Mouse (Mus musculus): ENCODE measurements at regions not wholly inside any gene's neighbourhood (a gene's known extent, or its start where the extent isn't known, plus 50 kb on each side); places are given as distances from the start of the nearest gene placed in this dataset.

GRCm38 (mm10) chr5:43357100-43357680 is 124.2 kb downstream of the Cpeb2 start (continued):
- TF ChIP-seq RAD21 (IDR thresholded peaks at IDR 0.05; ENCODE audit: low read depth, low read length) (peak; percentile 69), TAL1 (IDR thresholded peaks at IDR 0.05; ENCODE audit: low read length) (peak; percentile 47), ETS1 (IDR thresholded peaks at IDR 0.05; ENCODE audit: low read depth, low read length) (peak; percentile 88), POLR2AphosphoS2 (IDR thresholded peaks at IDR 0.05; ENCODE audit: low read length) (no peak), SIN3A (IDR thresholded peaks at IDR 0.05; ENCODE audit: low read length) (peak; percentile 82), MYC (IDR thresholded peaks at IDR 0.05; ENCODE audit: low read depth, low read length) (no peak)

DNA sequence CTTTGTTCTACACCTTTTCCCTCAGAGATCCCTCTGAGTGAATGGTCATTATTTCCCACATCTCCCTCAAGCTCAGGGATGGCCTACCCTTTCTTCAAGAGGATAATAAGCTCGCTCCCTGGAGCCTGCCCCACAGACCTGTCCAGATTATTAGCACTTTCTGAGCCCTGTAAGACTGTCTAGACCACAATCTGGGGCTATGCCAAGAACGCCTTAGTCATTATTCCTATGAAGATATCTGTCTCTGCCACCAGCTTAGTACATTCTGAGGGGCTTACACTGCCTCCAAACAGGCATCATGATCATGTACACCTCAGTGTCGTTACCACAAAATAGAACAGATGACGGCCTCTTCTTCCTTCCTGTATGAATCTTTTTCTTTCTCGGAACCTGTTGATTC is 124.9 kb downstream of the Cpeb2 start:
- Histone ChIP-seq H3K4me1 (ENCODE audit: control insufficient read depth in 1 of 2, insufficient read depth in 2 of 2, low read length in 2 of 2) (peaks cover 30 to 40% of the 10 kb centered on the region in 2 experiments), H3K79me2 (ENCODE audit: control insufficient read depth, insufficient read depth, low read length, poor library complexity) (no peaks in the 10 kb centered on the region), H3K27ac (ENCODE audit: control insufficient read depth, low read depth, low read length) (no peak overlapping the region), H3K9ac (ENCODE audit: control insufficient read depth, low read depth, low read length, poor library complexity, severe bottlenecking) (no peak overlapping the region), H3K4me3 (ENCODE audit: control insufficient read depth in 1 of 2, insufficient read depth in 1 of 2, low read depth in 2 of 2, low read length in 2 of 2) (no peak overlapping the region), H3K9me3 (replicated peaks; ENCODE audit: insufficient read depth, low read length) (no peaks in the 10 kb centered on the region), H3K36me3 (ENCODE audit: control insufficient read depth in 1 of 2, insufficient read depth in 2 of 2, low read length in 2 of 2) (peaks cover 0 to 38% of the 10 kb centered on the region in 2 experiments; a peak in 2 of 4 replicates), H3K27me3 (ENCODE audit: control insufficient read depth in 1 of 2, insufficient read depth in 2 of 2, low read length in 2 of 2) (no peaks in the 10 kb centered on the region)
- TF ChIP-seq POLR2AphosphoS2 (IDR thresholded peaks at IDR 0.05; ENCODE audit: low read length) (no peak), RCOR1 (IDR thresholded peaks at IDR 0.05; ENCODE audit: low read depth, low read length) (no peak), ZKSCAN1 (IDR thresholded peaks at IDR 0.05; ENCODE audit: low read depth, low read length) (no peak), TBP (IDR thresholded peaks at IDR 0.05; ENCODE audit: low read depth, low read length) (peak; percentile 52), TAL1 (IDR thresholded peaks at IDR 0.05; ENCODE audit: low read length) (peak; percentile 24; the same call in 1 of the 2 replicates), HCFC1 (IDR thresholded peaks at IDR 0.05; ENCODE audit: low read depth, low read length) (no peak), MYC (IDR thresholded peaks at IDR 0.05; ENCODE audit: low read depth, low read length) (no peak), MAX (IDR thresholded peaks at IDR 0.05; ENCODE audit: low read length) (no peak), USF2 (IDR thresholded peaks at IDR 0.05; ENCODE audit: borderline replicate concordance in 1 of 2, insufficient read depth in 1 of 2, low read depth in 1 of 2, low read length in 2 of 2) (no peak), SIN3A (IDR thresholded peaks at IDR 0.05; ENCODE audit: low read length) (no peak), POLR2A (IDR thresholded peaks at IDR 0.05; ENCODE audit: control insufficient read depth in 1 of 2, insufficient read depth in 1 of 2, low read depth in 1 of 2, low read length in 2 of 2, poor library complexity in 1 of 2) (no peak), UBTF (IDR thresholded peaks at IDR 0.05; ENCODE audit: borderline replicate concordance, insufficient read depth, low read depth, low read length) (no peak), MXI1 (IDR thresholded peaks at IDR 0.05; ENCODE audit: low read depth, low read length) (no peak), CHD2 (IDR thresholded peaks at IDR 0.05; ENCODE audit: low read length) (no peak), MYB (IDR thresholded peaks at IDR 0.05; ENCODE audit: low read depth, low read length) (no peak), TCF12 (IDR thresholded peaks at IDR 0.05; ENCODE audit: low read depth, low read length) (no peak), E2F4 (IDR thresholded peaks at IDR 0.05; ENCODE audit: borderline replicate concordance, low read depth, low read length) (no peak), MAFK (IDR thresholded peaks at IDR 0.05; ENCODE audit: borderline replicate concordance, low read depth, low read length) (no peak), BHLHE40 (IDR thresholded peaks at IDR 0.05; ENCODE audit: borderline replicate concordance, low read depth, low read length) (no peak), EP300 (IDR thresholded peaks at IDR 0.05; ENCODE audit: low read depth in 1 of 2, low read length in 2 of 2) (peak in 1 of 2 experiments; percentile 42; a peak in 1 of 4 replicates), MAZ (IDR thresholded peaks at IDR 0.05; ENCODE audit: low read depth, low read length) (no peak), GABPA (IDR thresholded peaks at IDR 0.05; ENCODE audit: low read depth, low read length) (no peak), NELFE (IDR thresholded peaks at IDR 0.05; ENCODE audit: low read depth, low read length) (no peak), ZC3H11A (IDR thresholded peaks at IDR 0.05; ENCODE audit: low read depth, low read length) (no peak), GATA1 (IDR thresholded peaks at IDR 0.05; ENCODE audit: low read depth, low read length) (peak; percentile 41; the same call in 1 of the 2 replicates), JUND (IDR thresholded peaks at IDR 0.05; ENCODE audit: low read depth, low read length) (no peak), SMC3 (IDR thresholded peaks at IDR 0.05; ENCODE audit: low read depth, low read length) (peak; percentile 11; the same call in 1 of the 2 replicates), CTCF (IDR thresholded peaks at IDR 0.05 in 2 of 3, conservative IDR thresholded peaks at IDR 0.05 in 1 of 3; ENCODE audit: control insufficient read depth in 1 of 3, insufficient read depth in 1 of 3, low read depth in 2 of 3, low read length in 3 of 3, poor library complexity in 1 of 3, severe bottlenecking in 1 of 3) (no peak), POLR2AphosphoS5 (IDR thresholded peaks at IDR 0.05; ENCODE audit: borderline replicate concordance, low read depth, low read length) (no peak), ETS1 (IDR thresholded peaks at IDR 0.05; ENCODE audit: low read depth, low read length) (peak; percentile 58; the same call in 1 of the 2 replicates), ELF1 (IDR thresholded peaks at IDR 0.05; ENCODE audit: low read depth, low read length) (no peak), USF1 (IDR thresholded peaks at IDR 0.05; ENCODE audit: low read depth, low read length) (no peak)
- peak; percentile 83 for DNase-seq (ENCODE audit: low read depth, low spot score)

Data from MEL (cell line).